Mouse (Mus musculus) forebrain, embryonic 15.5 days (tissue): ENCODE results near the gene 1700025B11Rik. TPM values are rescaled to one million over a fixed set of nuclear protein-coding genes. Genes with fewer than 3 reads are reported as not detected.

Experiments used
- ATAC-seq: fragments of 200-750 bp; cut with Nextera tagmentation; replicated peaks from 2 replicates; pipeline ENCODE4 v1.8.0; 2017; ENCODE audit warnings: mild to moderate bottlenecking, moderate TSS enrichment, moderate library complexity
- H3K27ac ChIP-seq: fragments of 300-500 bp; sonication (generic); replicated peaks from 2 replicates; pipeline ENCODE4 v1.5.1; 2015; ENCODE audit warnings: mild to moderate bottlenecking, inconsistent platforms
- H3K27me3 ChIP-seq: fragments of 300-500 bp; sonication (generic); 2 replicates; pipeline ENCODE4 v1.6.1; 2015; ENCODE audit warnings: inconsistent platforms
- H3K36me3 ChIP-seq: fragments of 300-500 bp; sonication (generic); 2 replicates; pipeline ENCODE4 v1.6.1; 2015; ENCODE audit warnings: mild to moderate bottlenecking, inconsistent platforms
- H3K4me1 ChIP-seq: fragments of 300-500 bp; sonication (generic); 2 replicates; pipeline ENCODE4 v1.6.1; 2015; ENCODE audit warnings: inconsistent platforms
- H3K4me2 ChIP-seq: fragments of 300-500 bp; sonication (generic); replicated peaks from 2 replicates; pipeline ENCODE4 v1.6.1; 2015; ENCODE audit warnings: mild to moderate bottlenecking, inconsistent platforms
- H3K4me3 ChIP-seq: fragments of 300-500 bp; sonication (generic); 2 replicates; pipeline ENCODE4 v1.5.1; 2015; ENCODE audit warnings: mild to moderate bottlenecking, inconsistent platforms
- H3K9ac ChIP-seq: fragments of 300-500 bp; sonication (generic); replicated peaks from 2 replicates; pipeline ENCODE4 v1.6.1; 2015; ENCODE audit warnings: mild to moderate bottlenecking, inconsistent platforms
- H3K9me3 ChIP-seq: fragments of 300-500 bp; sonication (generic); 2 replicates; pipeline ENCODE4 v1.6.1; 2016; ENCODE audit warnings: inconsistent platforms
- WGBS: fragments of 180-500 bp; shearing (Covaris S2); methylation state at CpG from one replicate; pipeline ENCODE4 v1.1.7; 2015; ENCODE audit warnings: mixed read lengths; 5-methylcytosine and 5-hydroxymethylcytosine counted together
- polyA plus RNA-seq: library from polyadenylated mRNA; unstranded; fragments of >200 nt; fragmentation: Nextera tagmentation; extraction: Ambion mirVana; gene quantifications from 2 replicates; pipeline ENCODE4 v1.2.1, GENCODE M21; 2015

1700025B11Rik gene
- not detected in 2 replicates for polyA plus RNA-seq

GRCm38 (mm10) chr15:77561792-77562191, at the start of gene 1700025B11Rik:
Gene 1700025B11Rik, minus strand, starts transcription at chr15:77561892.
- H3K36me3 ChIP-seq = no peaks in the 10 kb centered on the region
- no peak within 1 kb of the TSS for H3K27ac ChIP-seq
- no peak within 1 kb of the TSS for H3K9ac ChIP-seq
- H3K27me3 ChIP-seq = no peaks in the 10 kb centered on the region
- no peak within 1 kb of the TSS for H3K4me3 ChIP-seq
- H3K4me1 ChIP-seq = no peaks in the 10 kb centered on the region
- no peak for ATAC-seq
- H3K9me3 ChIP-seq = no peaks in the 10 kb centered on the region
- no peak within 1 kb of the TSS for H3K4me2 ChIP-seq

- no peak overlapping the region for H3K4me3 ChIP-seq
- no peaks in the 10 kb centered on the region for H3K4me1 ChIP-seq
- no peaks in the 10 kb centered on the region for H3K9me3 ChIP-seq
- no peak for ATAC-seq
- H3K36me3 ChIP-seq = no peaks in the 10 kb centered on the region
- 97% methylated on average over 3 of the region's 3 CpGs for WGBS
- H3K4me2 ChIP-seq = no peak overlapping the region
- no peaks in the 10 kb centered on the region for H3K27me3 ChIP-seq
- H3K9ac ChIP-seq = no peak overlapping the region
- no peak overlapping the region for H3K27ac ChIP-seq
Observed at GRCm38 (mm10) chr15:77606069-77606468, 44.4 kb upstream of the 1700025B11Rik start.

- Histone ChIP-seq H3K4me1 (no peaks in the 10 kb centered on the region), H3K9ac (no peak within 1 kb of the TSS), H3K9me3 (no peaks in the 10 kb centered on the region), H3K36me3 (no peaks in the 10 kb centered on the region), H3K4me2 (no peak within 1 kb of the TSS), H3K4me3 (no peak within 1 kb of the TSS), H3K27ac (no peak within 1 kb of the TSS), H3K27me3 (no peaks in the 10 kb centered on the region)
- no peak for ATAC-seq
- WGBS = 81% methylated on average over 1 of the region's 1 CpGs
Observed at GRCm38 (mm10) chr15:77598958-77599357, 37.3 kb upstream of the 1700025B11Rik start, which contains the start of gene Gm36245. Gene Gm36245, plus strand, starts transcription at chr15:77599258.

- no peak for ATAC-seq
Observed at GRCm38 (mm10) chr15:77598429-77598828, 36.7 kb upstream of the 1700025B11Rik start.

GRCm38 (mm10) chr15:77595961-77596360, 34.3 kb upstream of the 1700025B11Rik start, which contains the start of gene Apol10b:
Gene Apol10b, minus strand, starts transcription at chr15:77596125.
- Histone ChIP-seq H3K36me3 (no peaks in the 10 kb centered on the region), H3K9ac (no peak within 1 kb of the TSS), H3K4me2 (no peak within 1 kb of the TSS), H3K4me3 (no peak within 1 kb of the TSS), H3K9me3 (no peaks in the 10 kb centered on the region), H3K27me3 (no peaks in the 10 kb centered on the region), H3K27ac (no peak within 1 kb of the TSS), H3K4me1 (no peaks in the 10 kb centered on the region)
- no peak for ATAC-seq
- 65% methylated on average over 5 of the region's 5 CpGs for WGBS

More at GRCm38 (mm10) chr15:77598429-77598828, 36.7 kb upstream of the 1700025B11Rik start:
- H3K36me3 ChIP-seq = no peaks in the 10 kb centered on the region
- H3K4me2 ChIP-seq = no peak overlapping the region
- no peak overlapping the region for H3K4me3 ChIP-seq
- 85% methylated on average over 3 of the region's 3 CpGs for WGBS
- H3K9ac ChIP-seq = no peak overlapping the region
- no peaks in the 10 kb centered on the region for H3K9me3 ChIP-seq
- H3K4me1 ChIP-seq = no peaks in the 10 kb centered on the region
- H3K27ac ChIP-seq = no peak overlapping the region
- no peaks in the 10 kb centered on the region for H3K27me3 ChIP-seq

- no peak for ATAC-seq
- no peak overlapping the region for H3K4me3 ChIP-seq
- H3K27ac ChIP-seq = no peak overlapping the region
- H3K27me3 ChIP-seq = no peaks in the 10 kb centered on the region
- no peaks in the 10 kb centered on the region for H3K4me1 ChIP-seq
- H3K4me2 ChIP-seq = no peak overlapping the region
- H3K9me3 ChIP-seq = no peaks in the 10 kb centered on the region
- no peak overlapping the region for H3K9ac ChIP-seq
- WGBS = 63% methylated on average over 1 of the region's 1 CpGs
- H3K36me3 ChIP-seq = no peaks in the 10 kb centered on the region
Observed at GRCm38 (mm10) chr15:77593557-77593956, 31.9 kb upstream of the 1700025B11Rik start.

- Histone ChIP-seq H3K4me1 (no peaks in the 10 kb centered on the region), H3K9me3 (no peaks in the 10 kb centered on the region), H3K4me2 (no peak overlapping the region), H3K4me3 (no peak overlapping the region), H3K27me3 (no peaks in the 10 kb centered on the region), H3K9ac (no peak overlapping the region), H3K27ac (no peak overlapping the region), H3K36me3 (no peaks in the 10 kb centered on the region)
- 66% methylated on average over 2 of the region's 2 CpGs for WGBS
- ATAC-seq = no peak
Observed at GRCm38 (mm10) chr15:77590881-77591280, 29.2 kb upstream of the 1700025B11Rik start.

- H3K27ac ChIP-seq = no peak overlapping the region
- no peaks in the 10 kb centered on the region for H3K36me3 ChIP-seq
- no peak for ATAC-seq
- H3K9me3 ChIP-seq = no peaks in the 10 kb centered on the region
- no peak overlapping the region for H3K4me3 ChIP-seq
- no peaks in the 10 kb centered on the region for H3K27me3 ChIP-seq
- H3K4me2 ChIP-seq = no peak overlapping the region
- H3K4me1 ChIP-seq = no peaks in the 10 kb centered on the region
- H3K9ac ChIP-seq = no peak overlapping the region
Observed at GRCm38 (mm10) chr15:77588981-77589380, 27.3 kb upstream of the 1700025B11Rik start.

- no peaks in the 10 kb centered on the region for H3K36me3 ChIP-seq
- H3K9ac ChIP-seq = no peak overlapping the region
- no peaks in the 10 kb centered on the region for H3K27me3 ChIP-seq
Observed at GRCm38 (mm10) chr15:77587026-77587425, 25.3 kb upstream of the 1700025B11Rik start.

GRCm38 (mm10) chr15:77581681-77582080, 20.0 kb upstream of the 1700025B11Rik start:
- no peak for ATAC-seq
- WGBS = 15% methylated on average over 1 of the region's 1 CpGs
- H3K27ac ChIP-seq = no peak overlapping the region

More at GRCm38 (mm10) chr15:77587026-77587425, 25.3 kb upstream of the 1700025B11Rik start:
- ATAC-seq = no peak
- Histone ChIP-seq H3K27ac (no peak overlapping the region), H3K4me1 (no peaks in the 10 kb centered on the region), H3K4me2 (no peak overlapping the region), H3K9me3 (no peaks in the 10 kb centered on the region), H3K4me3 (no peak overlapping the region)

GRCm38 (mm10) chr15:77579311-77579710, 17.6 kb upstream of the 1700025B11Rik start:
- Histone ChIP-seq H3K9ac (no peak overlapping the region), H3K4me2 (no peak overlapping the region), H3K27me3 (no peaks in the 10 kb centered on the region), H3K4me3 (no peak overlapping the region), H3K9me3 (no peaks in the 10 kb centered on the region), H3K36me3 (no peaks in the 10 kb centered on the region), H3K27ac (no peak overlapping the region), H3K4me1 (no peaks in the 10 kb centered on the region)
- 96% methylated on average over 4 of the region's 4 CpGs for WGBS
- ATAC-seq = no peak

More at GRCm38 (mm10) chr15:77581681-77582080, 20.0 kb upstream of the 1700025B11Rik start:
- no peak overlapping the region for H3K4me3 ChIP-seq
- no peak overlapping the region for H3K4me2 ChIP-seq
- no peak overlapping the region for H3K9ac ChIP-seq
- no peaks in the 10 kb centered on the region for H3K36me3 ChIP-seq
- no peaks in the 10 kb centered on the region for H3K27me3 ChIP-seq
- H3K4me1 ChIP-seq = no peaks in the 10 kb centered on the region
- no peaks in the 10 kb centered on the region for H3K9me3 ChIP-seq

- Histone ChIP-seq H3K4me1 (no peaks in the 10 kb centered on the region), H3K36me3 (no peaks in the 10 kb centered on the region), H3K9me3 (no peaks in the 10 kb centered on the region), H3K27ac (no peak overlapping the region), H3K4me3 (no peak overlapping the region), H3K4me2 (no peak overlapping the region), H3K9ac (no peak overlapping the region), H3K27me3 (no peaks in the 10 kb centered on the region)
- ATAC-seq = no peak
- WGBS = 98% methylated on average over 2 of the region's 2 CpGs
Observed at GRCm38 (mm10) chr15:77578801-77579200, 17.1 kb upstream of the 1700025B11Rik start.

GRCm38 (mm10) chr15:77563219-77563618, 1.5 kb upstream of the 1700025B11Rik start:
- no peaks in the 10 kb centered on the region for H3K27me3 ChIP-seq
- no peak overlapping the region for H3K4me2 ChIP-seq
- H3K4me1 ChIP-seq = no peaks in the 10 kb centered on the region
- no peak for ATAC-seq
- no peak overlapping the region for H3K4me3 ChIP-seq
- no peaks in the 10 kb centered on the region for H3K9me3 ChIP-seq
- H3K27ac ChIP-seq = no peak overlapping the region
- no peaks in the 10 kb centered on the region for H3K36me3 ChIP-seq
- H3K9ac ChIP-seq = no peak overlapping the region
